Mouse (Mus musculus): ENCODE measurements around the gene Magi1.

Gene Magi1

DNA sequence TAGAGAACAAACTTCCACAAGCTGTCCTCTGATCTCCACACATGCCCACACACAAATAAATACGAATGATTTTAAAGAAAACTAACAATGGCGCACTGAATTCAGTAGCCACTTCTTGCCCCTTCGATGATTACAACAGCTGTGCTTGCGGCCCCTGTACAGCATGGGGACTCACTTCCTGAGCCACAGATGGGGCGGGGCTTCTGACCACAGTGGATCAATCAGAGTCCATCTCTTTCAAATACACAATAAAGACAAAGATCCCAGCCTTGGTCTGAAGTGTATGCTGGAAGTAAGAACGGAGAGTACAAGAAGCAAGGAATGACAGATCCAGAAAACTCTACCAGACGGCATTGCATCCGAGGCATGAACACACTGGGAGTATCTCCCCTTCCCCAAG, 120.8 kb downstream of the Magi1 start:
- no peak for DNase-seq (ENCODE audit: low read depth, low spot score)

DNA sequence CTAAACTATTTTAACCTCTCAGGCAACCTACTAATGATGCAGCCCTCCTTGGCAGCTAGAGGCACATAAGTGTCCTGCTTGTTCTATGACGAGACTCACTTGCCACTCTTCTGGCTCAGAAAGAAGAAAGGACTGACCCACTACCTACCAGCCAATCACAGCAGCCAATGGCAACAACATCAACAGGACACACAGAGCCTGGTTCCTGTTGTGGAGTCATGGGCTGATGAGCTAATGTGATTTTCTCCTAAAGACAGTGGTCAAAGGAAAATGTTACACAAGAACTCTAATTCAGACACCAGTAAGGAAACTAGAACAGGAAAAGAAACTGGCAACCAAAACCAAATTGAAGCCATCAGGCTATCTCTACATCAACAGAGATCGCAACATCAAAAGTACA, 124.5 kb downstream of the Magi1 start:
- no peak for DNase-seq (ENCODE audit: low read depth, low spot score)

DNA sequence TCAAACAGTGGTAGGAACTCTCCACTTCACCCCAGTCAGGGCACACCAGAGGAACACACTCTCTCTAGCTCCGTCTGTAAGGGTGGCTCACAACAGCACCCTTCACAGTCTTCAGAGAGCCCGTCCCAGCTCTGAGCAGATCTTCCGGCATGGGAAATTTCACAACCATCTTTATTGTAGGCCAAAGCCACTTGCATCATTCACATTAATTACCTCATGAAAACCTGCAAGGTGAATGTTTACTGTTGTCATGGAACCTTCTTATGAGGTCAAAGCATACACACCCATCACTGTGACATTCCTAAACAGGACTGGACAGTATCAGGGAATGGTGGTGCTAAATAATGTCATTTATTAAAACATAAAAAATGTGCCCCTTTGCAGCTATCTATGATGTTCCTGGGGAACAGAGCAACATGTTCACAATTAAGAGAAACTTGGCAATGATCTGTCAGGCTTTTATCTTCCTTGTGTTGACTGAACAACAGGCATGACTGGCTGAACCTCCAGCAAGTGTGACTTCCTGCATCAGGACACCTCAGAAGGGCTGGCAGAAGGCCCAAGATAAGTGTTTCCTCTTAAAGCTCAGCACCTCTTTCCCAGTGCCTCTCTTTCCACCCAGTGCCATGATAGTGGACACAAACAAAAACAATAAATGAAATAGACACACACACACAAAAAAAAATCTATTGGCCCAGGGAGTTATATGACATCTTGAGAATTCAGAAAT, 125.4 kb downstream of the Magi1 start:
- no peak for DNase-seq (ENCODE audit: low read depth, low spot score)

DNA sequence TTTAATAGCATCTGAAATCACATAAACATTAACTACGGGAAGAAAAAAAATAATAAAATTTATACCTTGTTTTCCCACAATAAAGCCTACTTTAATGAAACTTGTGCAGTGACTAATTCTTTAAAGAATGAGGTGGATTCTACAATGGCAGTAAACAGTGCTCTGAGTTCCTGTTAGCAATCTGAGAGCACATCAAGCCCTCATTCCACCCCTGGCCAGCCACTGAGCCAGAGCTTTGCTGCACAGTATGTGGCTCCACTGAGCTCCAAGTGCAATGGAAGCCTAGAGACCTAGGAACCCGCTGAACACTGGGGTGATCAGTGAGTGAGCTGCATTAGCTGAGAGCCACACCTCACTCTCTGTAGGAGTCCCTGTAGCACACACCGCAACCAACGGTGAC, 127.7 kb downstream of the Magi1 start:
- no peak for DNase-seq (ENCODE audit: low read depth, low spot score)

DNA sequence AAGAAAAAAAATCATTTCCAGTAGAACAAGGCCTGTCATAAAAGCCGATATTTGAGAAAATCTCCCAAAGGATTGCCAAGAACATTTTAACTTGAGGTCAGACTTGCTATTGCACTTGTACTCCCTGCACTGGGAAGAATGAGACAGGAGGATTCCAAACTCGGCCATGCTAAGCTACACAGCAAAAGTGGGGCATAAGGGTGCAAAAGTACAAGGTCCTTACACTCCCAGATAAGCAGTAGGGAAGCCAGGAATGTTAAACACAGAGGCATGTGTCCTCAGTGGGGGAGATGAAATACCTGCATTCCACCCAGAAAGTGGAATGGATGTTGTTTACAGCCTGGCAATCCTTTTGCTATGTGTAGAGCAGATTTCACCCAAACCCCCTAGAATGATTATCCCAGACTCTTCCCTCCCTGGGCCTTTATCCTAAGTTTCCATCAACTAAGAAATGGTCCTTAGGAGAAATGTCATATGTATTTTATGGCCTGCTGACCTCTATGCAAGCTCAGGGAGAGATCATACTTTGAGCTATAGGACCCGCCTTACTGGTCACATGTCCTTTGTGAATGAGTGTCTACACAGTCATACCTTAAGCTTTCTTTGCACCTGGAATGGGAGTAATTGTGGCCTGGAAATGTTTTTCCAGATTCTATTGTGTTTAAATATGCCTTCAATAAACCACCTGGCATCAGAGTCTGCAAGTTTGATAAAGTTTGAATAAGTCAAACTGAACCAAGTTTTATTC, 128.7 kb downstream of the Magi1 start:
- DNase-seq (ENCODE audit: low read depth, low spot score): no peak

DNA sequence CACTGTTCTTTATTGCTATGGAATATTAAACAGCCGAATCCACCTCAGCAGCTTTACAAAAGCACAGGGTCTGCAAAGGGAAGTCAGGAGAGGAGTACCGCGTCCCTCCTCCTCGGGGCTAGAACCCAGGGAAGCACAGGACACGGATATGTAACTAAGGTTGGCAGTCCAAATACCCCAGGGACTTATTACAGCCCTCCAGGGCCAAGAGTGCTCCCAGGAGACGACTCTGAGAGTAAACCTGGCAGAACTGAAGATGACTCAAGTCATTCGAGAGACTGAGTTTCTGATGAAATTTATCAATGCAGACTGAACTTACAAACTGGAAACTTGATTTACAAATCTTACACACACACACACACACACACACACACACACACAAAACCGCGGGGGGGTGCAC, 130.8 kb downstream of the Magi1 start:
- no peak for DNase-seq (ENCODE audit: low read depth, low spot score)

DNA sequence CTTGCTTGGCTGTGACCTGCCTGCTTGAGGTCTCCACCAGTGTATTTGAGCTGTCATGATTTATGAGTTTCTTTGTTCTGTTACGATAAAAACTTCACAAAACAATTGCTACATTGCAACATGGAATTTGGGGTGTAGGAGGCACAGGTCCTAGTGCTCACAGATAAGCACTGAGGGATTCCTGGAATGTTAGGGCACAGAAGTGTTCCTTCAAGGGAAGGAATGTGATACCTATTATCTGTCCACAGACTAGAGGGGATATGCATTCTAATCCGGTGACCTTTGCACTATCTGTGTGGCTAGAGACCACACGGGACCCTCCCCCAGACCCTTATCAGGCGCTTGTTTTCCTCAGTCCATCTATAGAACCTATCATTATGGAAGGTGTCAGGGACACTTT, 132.8 kb downstream of the Magi1 start:
- no peak for DNase-seq (ENCODE audit: low read depth, low spot score)

DNA sequence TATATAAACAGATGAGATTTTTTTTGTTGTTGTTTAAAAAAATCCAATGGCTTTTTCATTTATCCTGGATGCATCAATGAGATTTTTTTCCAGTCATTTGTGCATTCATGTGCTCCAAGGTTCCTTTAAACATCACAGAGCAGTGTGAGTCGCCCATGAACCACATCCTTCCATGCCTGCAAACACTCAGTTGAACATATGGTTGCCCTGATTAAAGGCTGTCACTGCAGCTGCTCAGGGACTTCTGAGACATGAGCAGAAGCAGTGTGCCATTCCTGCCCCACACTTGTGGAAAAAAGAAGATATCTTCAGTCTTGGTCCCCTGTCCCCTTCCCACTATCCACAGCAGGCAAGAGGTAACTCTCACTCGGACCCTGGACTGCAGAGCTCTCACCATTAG, 133.9 kb downstream of the Magi1 start:
- no peak for DNase-seq (ENCODE audit: low read depth, low spot score)

DNA sequence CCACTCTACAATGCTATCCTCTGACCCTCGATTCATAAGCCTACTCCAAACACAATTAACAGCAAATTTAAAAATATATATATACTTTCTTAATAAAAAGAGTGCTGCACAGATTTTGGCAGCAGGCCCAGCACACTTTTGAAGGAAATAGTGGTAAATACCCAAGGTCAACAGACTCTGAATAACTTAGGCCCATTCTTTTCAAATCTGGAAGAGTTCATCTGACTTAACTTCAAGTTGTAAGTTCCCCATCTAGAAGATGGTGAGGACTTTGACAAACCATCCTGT, 137.6 kb downstream of the Magi1 start:
- DNase-seq (ENCODE audit: low read depth, low spot score): no peak

DNA sequence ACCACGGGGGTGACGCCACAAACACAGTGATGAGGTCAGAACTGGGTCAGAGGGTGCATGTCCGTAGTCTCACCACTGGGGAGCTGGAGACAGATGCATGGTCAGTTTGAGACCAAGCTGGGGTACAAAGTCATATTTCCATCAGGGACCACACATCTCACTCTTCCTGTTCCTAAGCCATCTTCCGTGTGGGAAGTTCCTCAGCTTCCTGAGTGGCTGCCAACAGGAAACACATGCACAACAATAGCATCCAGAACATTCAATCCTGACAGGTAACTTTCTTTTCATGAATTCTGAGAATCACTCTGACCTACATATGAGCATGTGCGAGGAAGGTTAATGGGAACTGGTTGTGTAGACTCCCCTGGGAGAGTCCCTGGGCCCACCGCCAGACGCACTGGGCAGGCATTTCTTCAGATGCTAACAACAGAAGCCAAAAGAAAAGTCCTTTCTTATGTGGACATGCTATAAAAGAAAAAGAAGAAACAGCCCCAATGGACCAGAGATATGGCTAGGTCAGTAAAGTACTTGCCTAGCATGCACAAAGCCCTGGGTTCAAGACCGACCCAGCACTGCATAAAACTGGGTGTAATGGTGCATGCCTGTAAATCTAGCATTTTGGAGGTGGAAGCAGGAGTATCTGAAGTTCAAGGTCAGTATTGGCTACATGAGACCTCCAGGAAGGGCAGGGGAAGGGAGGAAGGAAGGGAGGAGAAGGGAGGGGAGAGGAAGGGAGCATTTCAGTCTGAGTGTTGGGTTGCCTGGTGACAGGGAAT, 138.1 kb downstream of the Magi1 start:
- DNase-seq (ENCODE audit: low read depth, low spot score): no peak

DNA sequence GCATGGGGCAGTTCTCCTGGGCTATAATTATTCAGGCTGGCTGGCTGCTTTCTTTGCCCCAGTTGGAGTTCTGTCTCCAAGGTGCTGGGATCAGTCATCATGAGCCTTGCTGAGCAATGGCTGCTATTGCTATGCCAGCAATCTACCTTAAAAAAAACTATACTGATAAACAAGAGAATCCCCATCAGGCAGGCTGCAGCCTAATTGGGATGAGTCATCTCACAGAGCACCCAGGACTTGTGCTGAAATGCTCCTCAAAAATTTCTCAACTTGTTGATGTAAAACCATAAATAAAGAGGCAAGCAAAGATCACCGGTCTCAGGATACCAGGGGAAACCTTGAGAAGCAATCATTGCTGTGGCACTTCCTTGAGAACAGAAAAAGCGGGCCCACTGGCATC, 141.2 kb downstream of the Magi1 start:
- no peak for DNase-seq (ENCODE audit: low read depth, low spot score)

DNA sequence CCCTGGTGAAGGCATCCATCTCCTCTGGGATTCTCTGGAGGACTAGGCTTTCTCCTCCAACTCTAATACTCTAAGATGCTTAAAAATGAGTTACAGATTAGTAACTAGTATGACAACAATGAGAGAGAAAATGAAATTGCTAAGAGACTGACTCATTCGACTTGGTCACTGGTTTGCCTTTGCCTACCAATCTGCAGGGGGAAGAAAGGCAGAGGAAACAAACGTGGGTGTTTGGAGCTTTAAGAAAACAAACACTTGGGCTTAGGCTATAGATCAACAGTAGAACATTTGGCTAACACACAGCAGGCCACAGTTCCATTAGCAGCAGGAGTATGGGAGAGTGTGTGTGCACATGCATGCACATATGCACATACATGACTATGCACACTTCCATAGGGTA, 142.2 kb downstream of the Magi1 start:
- DNase-seq (ENCODE audit: low read depth, low spot score): no peak

DNA sequence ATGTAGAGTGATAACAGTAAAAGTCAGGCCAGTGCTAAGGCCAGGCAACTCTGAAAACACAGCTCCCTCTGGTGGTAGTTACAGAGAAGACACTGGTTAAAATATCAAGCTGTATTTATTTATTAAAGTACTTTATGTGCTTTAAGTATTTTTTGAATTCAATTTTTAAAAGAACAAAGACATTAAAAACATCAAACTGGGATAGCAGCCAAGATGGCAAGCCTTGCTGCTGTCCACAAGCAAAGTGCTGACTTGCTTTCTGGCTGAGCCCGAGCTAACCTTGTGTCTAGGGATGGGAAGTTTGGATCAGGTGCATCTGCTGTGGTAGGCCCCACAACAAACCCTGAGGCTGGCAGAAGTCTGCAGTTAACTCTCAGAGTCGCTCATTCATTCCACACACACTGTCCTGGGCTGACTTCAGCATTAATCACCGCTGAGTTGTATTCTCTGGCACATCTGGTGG, 143.7 kb downstream of the Magi1 start:
- DNase-seq (ENCODE audit: low read depth, low spot score): no peak

DNA sequence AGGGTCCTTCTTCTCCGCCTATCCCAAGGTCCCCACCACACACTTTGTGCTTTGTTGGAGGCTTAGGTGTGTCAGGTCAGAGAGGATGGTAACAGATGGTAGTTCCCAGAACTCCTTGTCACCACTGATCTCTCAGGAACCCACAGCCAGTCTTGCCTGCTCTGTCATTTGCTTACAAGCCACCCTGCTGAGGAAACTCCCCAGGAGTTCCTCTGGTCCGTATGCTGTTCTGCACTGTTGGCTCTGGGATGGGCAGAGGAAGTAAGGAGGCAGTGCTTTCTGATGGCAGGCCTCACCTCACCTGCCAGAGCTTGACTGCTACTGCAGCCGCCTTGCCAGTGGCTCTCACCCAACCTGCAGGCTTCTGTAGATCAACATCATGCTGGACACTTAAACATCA, 147.0 kb downstream of the Magi1 start:
- no peak for DNase-seq (ENCODE audit: low read depth, low spot score)

DNA sequence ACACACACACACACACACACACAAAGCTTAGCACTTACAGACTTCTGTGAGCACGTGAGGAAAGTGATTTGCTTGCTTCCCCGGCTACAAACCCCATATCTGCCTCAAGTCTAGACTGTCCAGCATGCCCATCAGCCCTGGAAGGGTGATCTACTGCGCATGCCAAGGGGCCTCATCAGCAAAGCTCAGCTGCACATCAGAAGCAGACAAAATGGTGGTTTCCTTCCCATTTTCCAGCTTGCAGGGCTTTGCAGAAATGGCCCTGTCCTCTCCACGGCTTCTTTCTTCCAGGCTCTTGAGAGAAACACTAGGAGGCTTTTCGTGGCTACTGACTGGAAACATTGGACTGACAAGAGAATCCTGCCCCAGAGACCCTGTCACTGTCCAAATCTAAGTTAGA, 149.6 kb downstream of the Magi1 start:
- DNase-seq (ENCODE audit: low read depth, low spot score): no peak

DNA sequence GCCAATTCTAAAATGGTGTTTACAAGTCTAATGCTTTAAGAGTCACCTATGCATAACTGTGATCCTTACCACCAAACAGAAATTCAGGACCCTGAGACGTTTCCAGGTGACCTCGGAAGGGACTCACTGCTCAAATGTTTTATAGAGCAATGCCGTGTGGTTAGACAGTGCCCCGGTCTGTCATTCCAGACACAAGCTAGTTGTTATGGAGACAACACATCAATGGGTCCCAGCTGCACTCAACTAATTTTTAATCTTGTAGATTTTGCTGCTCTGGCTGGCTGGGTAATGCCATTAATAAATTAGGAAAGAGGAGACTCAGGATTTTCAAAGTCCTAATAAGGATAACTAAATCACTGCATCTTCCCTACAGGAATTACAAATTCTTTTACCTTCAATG, 151.7 kb downstream of the Magi1 start:
- DNase-seq (ENCODE audit: low read depth, low spot score): no peak

DNA sequence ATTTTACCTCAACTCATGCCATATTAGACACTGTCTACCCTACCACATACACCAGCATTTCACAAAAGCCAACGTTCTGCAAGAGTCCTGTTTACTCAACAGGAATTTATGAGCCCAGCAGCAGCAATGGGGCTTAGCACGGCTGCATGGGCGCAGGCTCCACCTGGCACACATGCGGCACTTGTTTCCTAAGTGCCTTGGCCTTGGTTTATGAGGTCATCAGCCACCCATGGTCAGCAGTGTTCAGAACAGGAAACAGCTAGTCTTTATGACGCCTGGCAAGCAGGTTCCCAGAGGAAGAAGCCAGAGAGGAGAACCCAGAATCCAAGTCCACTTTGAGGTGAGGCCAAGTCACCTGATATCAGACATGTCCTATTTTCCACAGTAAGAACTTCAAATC, 153.3 kb downstream of the Magi1 start:
- DNase-seq (ENCODE audit: low read depth, low spot score): no peak

DNA sequence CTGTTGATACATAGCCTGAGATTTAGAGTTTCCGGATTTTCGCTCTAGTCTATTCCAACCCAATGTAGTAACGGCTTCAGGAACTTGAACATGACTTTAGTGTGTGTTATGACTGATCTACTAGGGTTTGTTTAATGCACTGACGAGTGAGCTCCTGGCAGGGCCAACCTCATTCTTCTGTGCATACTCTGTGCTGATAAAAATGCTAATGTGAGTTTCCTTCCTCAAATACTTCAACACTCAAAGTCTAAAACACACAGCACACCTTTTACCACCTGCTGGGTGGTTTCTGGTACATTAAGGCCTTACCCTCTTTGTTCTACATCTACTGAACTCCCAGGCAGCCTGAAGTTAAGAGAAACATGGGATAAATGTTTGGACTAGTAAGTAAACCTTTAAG, 157.0 kb downstream of the Magi1 start:
- DNase-seq (ENCODE audit: low read depth, low spot score): no peak

DNA sequence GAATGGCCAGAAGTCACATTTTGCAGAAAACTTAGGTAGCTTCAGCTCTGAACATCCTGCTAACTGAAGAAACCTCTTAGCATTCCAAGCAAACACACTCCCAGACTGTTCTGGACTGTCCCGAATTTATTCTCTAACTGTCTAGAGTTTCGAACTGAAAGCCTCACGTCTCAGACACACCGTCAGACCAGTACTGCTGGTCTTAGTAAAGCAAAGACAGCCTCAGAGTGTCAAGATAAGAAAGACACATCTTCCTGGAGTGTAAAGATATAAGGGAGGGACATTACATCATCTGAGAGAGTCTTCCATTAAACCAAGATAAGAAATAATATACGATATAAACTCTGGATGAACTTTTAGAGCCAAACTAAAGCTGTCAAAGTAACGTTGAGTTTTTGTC, 158.6 kb downstream of the Magi1 start:
- no peak for DNase-seq (ENCODE audit: low read depth, low spot score)

DNA sequence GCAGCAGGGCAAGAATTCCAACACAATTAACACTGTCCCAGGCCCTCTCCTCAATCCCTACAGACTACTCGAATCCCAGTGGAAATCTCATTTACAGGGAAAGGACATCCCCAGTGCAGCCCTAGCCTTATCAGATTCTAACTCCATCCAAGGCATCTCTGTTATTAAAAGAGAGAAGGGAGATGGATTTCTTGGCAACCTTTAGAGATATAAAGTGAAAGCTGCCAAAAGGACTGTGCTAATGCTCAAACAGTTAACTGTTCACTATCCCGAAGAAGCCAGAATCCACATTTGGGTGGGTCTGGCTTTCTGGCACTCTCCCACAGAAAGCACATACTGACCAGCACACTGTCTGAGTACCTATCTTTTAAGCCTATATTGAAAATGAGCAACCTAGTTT, 159.4 kb downstream of the Magi1 start:
- no peak for DNase-seq (ENCODE audit: low read depth, low spot score)

DNA sequence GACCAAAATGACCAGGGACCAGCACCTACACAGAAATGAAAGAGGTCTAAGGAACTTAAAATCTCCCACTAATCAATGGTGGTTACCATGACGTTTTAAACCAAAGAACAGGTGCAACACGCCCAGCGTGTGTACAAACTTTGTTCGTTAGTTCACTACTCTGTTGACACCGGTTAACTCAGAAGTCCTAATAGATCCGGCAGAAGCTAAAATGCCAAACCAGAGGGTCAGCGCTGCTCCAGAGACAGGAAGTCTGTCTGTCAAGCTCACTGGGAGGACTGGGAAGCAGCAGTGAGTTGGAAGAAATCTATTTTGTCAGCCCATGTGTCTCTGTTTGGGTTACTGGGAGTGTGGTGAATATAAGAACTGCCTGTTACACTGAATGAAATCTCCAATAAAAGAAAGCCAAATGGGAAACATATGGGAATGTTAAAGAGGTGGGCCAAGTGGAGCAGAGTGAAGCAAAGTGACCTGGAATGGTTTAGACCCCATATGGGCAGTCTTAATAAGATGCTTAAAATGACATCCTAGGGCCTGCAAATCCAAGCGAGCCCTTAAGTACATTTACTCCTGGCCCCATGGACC, 161.1 kb downstream of the Magi1 start:
- DNase-seq (ENCODE audit: low read depth, low spot score): no peak

DNA sequence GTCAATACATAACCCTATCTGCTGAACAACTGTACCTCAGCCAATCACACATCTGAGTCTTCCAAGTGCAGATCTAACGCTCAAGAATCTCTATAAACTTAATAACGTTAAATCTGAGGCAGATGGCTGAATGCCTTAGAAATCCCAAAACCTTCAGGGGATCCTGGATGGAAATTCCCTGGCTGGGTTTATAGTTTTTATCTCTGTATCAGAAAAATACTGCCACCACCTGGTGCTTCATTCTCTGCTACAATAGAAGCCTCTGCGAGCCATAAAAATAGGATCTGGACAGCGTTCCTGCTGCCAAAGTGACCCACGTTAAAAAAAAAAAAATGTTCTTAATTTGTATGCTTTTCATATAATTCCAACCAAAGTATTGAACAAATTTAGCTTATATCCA, 162.2 kb downstream of the Magi1 start:
- DNase-seq (ENCODE audit: low read depth, low spot score): no peak

Data from CD4-positive, CD25-positive, alpha-beta regulatory T cell, adult 2 months (primary cell).